Mouse (Mus musculus) ZHBTc4 (cell line): ENCODE data around the gene Ets2.

Experiments used
- DNase-seq: peaks from one replicate; pipeline ENCODE4 v3.0.0-alpha.2; 2011; ENCODE audit warnings: low read depth, low spot score

Ets2 gene

DNA sequence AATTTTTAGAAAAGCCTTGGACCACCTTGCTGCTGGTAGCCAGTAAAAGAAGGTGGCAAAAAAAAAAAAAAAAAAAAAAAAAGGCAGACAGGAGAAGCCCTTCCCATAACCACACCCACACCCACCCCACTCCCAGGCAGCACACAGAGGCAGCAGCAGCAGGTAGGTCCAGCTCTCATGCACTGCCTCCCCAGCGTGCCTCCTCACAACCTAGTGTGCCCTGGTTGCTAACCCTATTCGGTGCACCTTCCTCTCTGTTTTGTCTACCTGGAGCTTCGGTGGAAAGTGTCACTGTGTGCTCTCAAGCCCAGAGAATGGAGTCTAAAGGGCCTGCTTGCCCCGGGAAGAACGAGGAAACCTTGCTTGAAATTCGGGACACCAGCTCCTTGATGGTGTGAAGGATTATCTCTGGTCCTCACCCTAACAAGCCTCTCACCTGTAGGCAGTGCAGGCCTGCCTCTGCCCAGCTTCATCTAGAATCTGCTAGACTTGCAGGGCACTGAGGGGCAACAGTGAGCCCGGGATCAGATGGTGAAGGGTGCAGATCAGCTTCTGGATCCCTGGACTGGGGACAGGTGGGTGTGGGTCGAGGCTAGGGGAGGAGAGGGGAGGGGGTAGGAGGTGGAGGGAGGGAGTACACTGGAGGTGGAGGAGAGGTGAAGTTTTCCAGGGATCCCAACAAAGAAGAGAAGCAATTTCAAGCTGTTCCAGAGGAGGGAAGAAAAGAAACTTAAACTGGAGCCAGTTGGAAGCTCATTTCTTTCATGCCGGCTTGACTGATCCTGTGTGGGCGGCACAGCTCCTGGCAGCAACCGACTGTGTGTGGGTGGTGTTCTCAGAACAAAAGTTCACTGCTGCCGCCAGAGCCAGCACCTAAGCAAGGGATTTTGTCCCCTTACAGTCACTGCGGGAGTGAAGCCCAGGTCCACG lies 67.5 kb downstream of the Ets2 start:
- peak; percentile 58 for DNase-seq

DNA sequence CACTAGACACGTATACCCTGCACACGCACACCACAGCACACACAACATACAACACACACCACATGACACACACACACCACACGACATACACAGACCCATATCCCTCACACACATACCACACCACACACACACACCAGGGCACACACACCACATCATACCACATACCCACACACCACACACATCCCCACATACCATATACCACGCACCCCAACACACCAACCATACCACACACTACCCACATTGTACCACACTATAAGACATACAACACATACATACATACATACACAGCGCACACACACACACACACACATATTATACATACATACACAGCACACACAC lies 68.1 kb downstream of the Ets2 start:
- DNase-seq, result no peak

DNA sequence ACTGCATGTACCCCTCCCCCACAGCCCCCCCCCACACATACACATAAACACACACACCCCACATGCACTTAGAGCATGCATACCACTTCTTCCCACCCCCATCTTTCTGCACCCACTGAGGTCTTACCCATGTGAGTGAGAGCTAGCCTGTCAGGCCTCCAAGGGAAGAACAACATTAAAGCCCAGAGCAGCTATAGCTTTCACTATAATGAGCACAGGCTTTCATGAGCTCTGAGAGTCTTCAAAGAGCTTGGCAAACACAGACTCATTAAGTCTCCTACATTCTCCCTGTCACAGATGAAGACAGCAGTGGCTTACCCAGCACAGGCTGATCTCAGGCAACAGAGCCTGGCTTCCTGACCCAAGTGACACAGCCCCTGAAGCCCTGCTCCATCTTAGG lies 68.5 kb downstream of the Ets2 start:
- no peak for DNase-seq
